Mouse (Mus musculus): ENCODE results near the gene Foxp1. TPM values are rescaled to one million over a fixed set of nuclear protein-coding genes. Genes with fewer than 3 reads are reported as not detected.
A peak's percentile ranks its signal among the peaks of the same experiment; 100 is the strongest.

Gene Foxp1
- polyA plus RNA-seq, 1 experiment from 2014 or later = 38.0 TPM

GRCm38 (mm10) chr6:99013866-99014502 is 508.5 kb downstream of the Foxp1 start:
- Histone ChIP-seq H3K27me3 (ENCODE audit: insufficient read depth, low read length) (no peaks in the 10 kb centered on the region), H3K9ac (ENCODE audit: low read depth, low read length) (no peak overlapping the region), H3K9me3 (replicated peaks; ENCODE audit: low read length) (no peaks in the 10 kb centered on the region), H3K4me1 (replicated peaks; ENCODE audit: insufficient read depth, low read length) (0 out of 2 replicates have a peak, but pooled peaks cover 5% of the 10 kb centered on the region), H3K4me3 (replicated peaks; ENCODE audit: low read depth, low read length) (no peak overlapping the region), H3K4me2 (ENCODE audit: low read length) (no peak overlapping the region), H3K36me3 (ENCODE audit: insufficient read depth, low read length) (no peaks in the 10 kb centered on the region), H3K27ac (no peak overlapping the region)
- DNase-seq (ENCODE audit: low spot score) (peak; percentile 34), ATAC-seq (replicated peaks; ENCODE audit: low FRiP score, low read depth) (no peak)
- 29% methylated on average over 16 of the region's 16 CpGs for WGBS
- no peak for TF ChIP-seq CTCF (IDR thresholded peaks at IDR 0.05; ENCODE audit: low read depth)

GRCm38 (mm10) chr6:99013119-99013865 is 509.2 kb downstream of the Foxp1 start:
- 35% methylated on average over 14 of the region's 14 CpGs for WGBS
- no peak for TF ChIP-seq CTCF (IDR thresholded peaks at IDR 0.05; ENCODE audit: low read depth)
- Histone ChIP-seq H3K27me3 (ENCODE audit: insufficient read depth, low read length) (no peaks in the 10 kb centered on the region), H3K4me3 (replicated peaks; ENCODE audit: low read depth, low read length) (no peak overlapping the region), H3K4me1 (replicated peaks; ENCODE audit: insufficient read depth, low read length) (0 out of 2 replicates have a peak, but pooled peaks cover 5% of the 10 kb centered on the region), H3K27ac (no peak overlapping the region), H3K9me3 (replicated peaks; ENCODE audit: low read length) (no peaks in the 10 kb centered on the region), H3K9ac (ENCODE audit: low read depth, low read length) (no peak overlapping the region), H3K36me3 (ENCODE audit: insufficient read depth, low read length) (no peaks in the 10 kb centered on the region), H3K4me2 (ENCODE audit: low read length) (no peak overlapping the region)
- DNase-seq (ENCODE audit: low spot score) (peak; percentile 40), ATAC-seq (replicated peaks; ENCODE audit: low FRiP score, low read depth) (no peak)

- no peak overlapping the region for H3K27ac ChIP-seq
- H3K4me1 ChIP-seq (replicated peaks; ENCODE audit: insufficient read depth, low read length) = 0 out of 2 replicates have a peak, but pooled peaks cover 5% of the 10 kb centered on the region
- TF ChIP-seq CTCF (IDR thresholded peaks at IDR 0.05; ENCODE audit: low read depth) = no peak
- H3K9me3 ChIP-seq (replicated peaks; ENCODE audit: low read length) = no peaks in the 10 kb centered on the region
- H3K4me3 ChIP-seq (replicated peaks; ENCODE audit: low read depth, low read length) = no peak overlapping the region
- WGBS = 45% methylated on average over 8 of the region's 8 CpGs
- no peak overlapping the region for H3K9ac ChIP-seq (ENCODE audit: low read depth, low read length)
- no peak overlapping the region for H3K4me2 ChIP-seq (ENCODE audit: low read length)
- DNase-seq (ENCODE audit: low spot score) = peak; percentile 47
- no peaks in the 10 kb centered on the region; the same call in 1 of the 2 replicates for H3K36me3 ChIP-seq (ENCODE audit: insufficient read depth, low read length)
- no peaks in the 10 kb centered on the region for H3K27me3 ChIP-seq (ENCODE audit: insufficient read depth, low read length)
- no peak for ATAC-seq (replicated peaks; ENCODE audit: low FRiP score, low read depth)
Observed at GRCm38 (mm10) chr6:99011895-99012584, 510.5 kb downstream of the Foxp1 start.

GRCm38 (mm10) chr6:99009771-99010170 is 512.8 kb downstream of the Foxp1 start:
- Histone ChIP-seq H3K36me3 (ENCODE audit: insufficient read depth, low read length) (peaks cover 3% of the 10 kb centered on the region; the same call in 1 of the 2 replicates), H3K27ac (no peak overlapping the region), H3K27me3 (ENCODE audit: insufficient read depth, low read length) (no peaks in the 10 kb centered on the region), H3K4me3 (replicated peaks; ENCODE audit: low read depth, low read length) (no peak overlapping the region), H3K4me1 (replicated peaks; ENCODE audit: insufficient read depth, low read length) (0 out of 2 replicates have a peak, but pooled peaks cover 5% of the 10 kb centered on the region), H3K9ac (ENCODE audit: low read depth, low read length) (no peak overlapping the region), H3K4me2 (ENCODE audit: low read length) (no peak overlapping the region), H3K9me3 (replicated peaks; ENCODE audit: low read length) (no peaks in the 10 kb centered on the region)
- WGBS = 51% methylated on average over 10 of the region's 10 CpGs
- TF ChIP-seq CTCF (IDR thresholded peaks at IDR 0.05; ENCODE audit: low read depth) = no peak
- no peak for DNase-seq (ENCODE audit: low spot score)
- ATAC-seq (replicated peaks; ENCODE audit: low FRiP score, low read depth) = no peak

DNA sequence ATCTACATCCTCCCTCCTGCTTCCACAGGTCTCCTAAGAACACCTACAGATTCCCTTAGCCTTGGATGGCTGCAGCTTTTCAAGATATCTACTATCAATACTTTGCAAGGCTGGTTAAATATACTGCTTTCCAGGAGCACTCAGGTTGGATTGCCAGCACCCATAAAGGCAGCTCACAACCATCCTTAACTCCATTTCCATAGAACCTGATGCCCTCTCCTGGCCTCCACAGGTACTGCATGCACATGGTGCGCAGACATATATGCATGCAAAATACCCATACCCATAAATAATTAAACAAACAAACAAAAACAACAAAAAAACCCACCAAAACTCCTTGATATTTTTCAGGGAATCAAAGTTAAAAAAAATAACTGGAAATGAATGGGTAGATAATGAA is 514.0 kb downstream of the Foxp1 start:
- no peak for DNase-seq (ENCODE audit: low spot score)
- Histone ChIP-seq H3K4me1 (replicated peaks; ENCODE audit: insufficient read depth, low read length) (no peaks in the 10 kb centered on the region), H3K27ac (no peak overlapping the region), H3K36me3 (ENCODE audit: insufficient read depth, low read length) (peaks cover 3% of the 10 kb centered on the region; the same call in 1 of the 2 replicates), H3K9me3 (replicated peaks; ENCODE audit: low read length) (no peaks in the 10 kb centered on the region), H3K4me3 (replicated peaks; ENCODE audit: low read depth, low read length) (no peak overlapping the region), H3K9ac (ENCODE audit: low read depth, low read length) (no peak overlapping the region), H3K4me2 (ENCODE audit: low read length) (no peak overlapping the region), H3K27me3 (ENCODE audit: insufficient read depth, low read length) (no peaks in the 10 kb centered on the region)
- ATAC-seq (replicated peaks; ENCODE audit: low FRiP score, low read depth) = no peak
- 100% methylated on average over 1 of the region's 1 CpGs for WGBS
- peak; percentile 50 for TF ChIP-seq CTCF (IDR thresholded peaks at IDR 0.05; ENCODE audit: low read depth)

- no peaks in the 10 kb centered on the region for H3K4me1 ChIP-seq (replicated peaks; ENCODE audit: insufficient read depth, low read length)
- H3K9me3 ChIP-seq (replicated peaks; ENCODE audit: low read length) = no peaks in the 10 kb centered on the region
- H3K36me3 ChIP-seq (ENCODE audit: insufficient read depth, low read length) = peaks cover 10% of the 10 kb centered on the region
- no peak for DNase-seq (ENCODE audit: low spot score)
- WGBS = 65% methylated on average over 6 of the region's 6 CpGs
- no peak overlapping the region for H3K27ac ChIP-seq
- no peak overlapping the region for H3K9ac ChIP-seq (ENCODE audit: low read depth, low read length)
- no peak overlapping the region for H3K4me3 ChIP-seq (replicated peaks; ENCODE audit: low read depth, low read length)
- TF ChIP-seq CTCF (IDR thresholded peaks at IDR 0.05; ENCODE audit: low read depth) = no peak
- ATAC-seq (replicated peaks; ENCODE audit: low FRiP score, low read depth) = no peak
- H3K27me3 ChIP-seq (ENCODE audit: insufficient read depth, low read length) = no peaks in the 10 kb centered on the region
- no peak overlapping the region for H3K4me2 ChIP-seq (ENCODE audit: low read length)
Observed at GRCm38 (mm10) chr6:99007542-99007941, 515.0 kb downstream of the Foxp1 start.
